Mouse (Mus musculus): ENCODE data around the gene Zfp385b. TPM values are rescaled to one million over a fixed set of nuclear protein-coding genes. Genes with fewer than 3 reads are reported as not detected.

Zfp385b gene
- polyA plus RNA-seq, 1 experiment = 8.8 TPM

GRCm38 (mm10) chr2:77709206-77709794, 110.1 kb downstream of the Zfp385b start:
- H3K4me3 ChIP-seq (ENCODE audit: control insufficient read depth, low read depth, low read length) = no peak overlapping the region
- no peaks in the 10 kb centered on the region for H3K27me3 ChIP-seq (ENCODE audit: control insufficient read depth, insufficient read depth, low read length)
- H3K36me3 ChIP-seq (ENCODE audit: control insufficient read depth, insufficient read depth, low read length) = no peaks in the 10 kb centered on the region
- no peak overlapping the region for H3K27ac ChIP-seq (ENCODE audit: control insufficient read depth, insufficient read depth, low read depth, low read length)
- TF ChIP-seq POLR2A (IDR thresholded peaks at IDR 0.05; ENCODE audit: control insufficient read depth, low read depth, low read length) (no peak), CTCF (IDR thresholded peaks at IDR 0.05; ENCODE audit: control insufficient read depth, insufficient read depth, insufficient replicate concordance, low read depth, low read length) (peak; percentile 16; the same call in 1 of the 2 replicates)
- H3K4me1 ChIP-seq (ENCODE audit: control insufficient read depth, insufficient read depth, low read length) = no peaks in the 10 kb centered on the region

- TF ChIP-seq CTCF (IDR thresholded peaks at IDR 0.05; ENCODE audit: control insufficient read depth, insufficient read depth, insufficient replicate concordance, low read depth, low read length) (no peak), POLR2A (IDR thresholded peaks at IDR 0.05; ENCODE audit: control insufficient read depth, low read depth, low read length) (no peak)
- Histone ChIP-seq H3K27ac (ENCODE audit: control insufficient read depth, insufficient read depth, low read depth, low read length) (no peak overlapping the region), H3K36me3 (ENCODE audit: control insufficient read depth, insufficient read depth, low read length) (no peaks in the 10 kb centered on the region)
Observed at GRCm38 (mm10) chr2:77707138-77707537, 112.3 kb downstream of the Zfp385b start.

GRCm38 (mm10) chr2:77705476-77705875, 114.0 kb downstream of the Zfp385b start:
- Histone ChIP-seq H3K27me3 (ENCODE audit: control insufficient read depth, insufficient read depth, low read length) (no peaks in the 10 kb centered on the region), H3K36me3 (ENCODE audit: control insufficient read depth, insufficient read depth, low read length) (no peaks in the 10 kb centered on the region), H3K4me1 (ENCODE audit: control insufficient read depth, insufficient read depth, low read length) (no peaks in the 10 kb centered on the region), H3K4me3 (ENCODE audit: control insufficient read depth, low read depth, low read length) (no peak overlapping the region), H3K27ac (ENCODE audit: control insufficient read depth, insufficient read depth, low read depth, low read length) (no peak overlapping the region)
- TF ChIP-seq POLR2A (IDR thresholded peaks at IDR 0.05; ENCODE audit: control insufficient read depth, low read depth, low read length) = no peak
- no peak for TF ChIP-seq CTCF (IDR thresholded peaks at IDR 0.05; ENCODE audit: control insufficient read depth, insufficient read depth, insufficient replicate concordance, low read depth, low read length)

More at GRCm38 (mm10) chr2:77707138-77707537, 112.3 kb downstream of the Zfp385b start:
- H3K27me3 ChIP-seq (ENCODE audit: control insufficient read depth, insufficient read depth, low read length) = no peaks in the 10 kb centered on the region
- no peaks in the 10 kb centered on the region for H3K4me1 ChIP-seq (ENCODE audit: control insufficient read depth, insufficient read depth, low read length)
- no peak overlapping the region for H3K4me3 ChIP-seq (ENCODE audit: control insufficient read depth, low read depth, low read length)

GRCm38 (mm10) chr2:77703080-77703479, 116.4 kb downstream of the Zfp385b start:
- TF ChIP-seq CTCF (IDR thresholded peaks at IDR 0.05; ENCODE audit: control insufficient read depth, insufficient read depth, insufficient replicate concordance, low read depth, low read length) (no peak), POLR2A (IDR thresholded peaks at IDR 0.05; ENCODE audit: control insufficient read depth, low read depth, low read length) (no peak)
- H3K4me3 ChIP-seq (ENCODE audit: control insufficient read depth, low read depth, low read length) = no peak overlapping the region
- H3K4me1 ChIP-seq (ENCODE audit: control insufficient read depth, insufficient read depth, low read length) = no peaks in the 10 kb centered on the region
- no peaks in the 10 kb centered on the region for H3K27me3 ChIP-seq (ENCODE audit: control insufficient read depth, insufficient read depth, low read length)
- H3K36me3 ChIP-seq (ENCODE audit: control insufficient read depth, insufficient read depth, low read length) = no peaks in the 10 kb centered on the region
- H3K27ac ChIP-seq (ENCODE audit: control insufficient read depth, insufficient read depth, low read depth, low read length) = no peak overlapping the region

GRCm38 (mm10) chr2:77691174-77691573, 128.3 kb downstream of the Zfp385b start:
- H3K4me3 ChIP-seq (ENCODE audit: control insufficient read depth, low read depth, low read length) = no peak overlapping the region
- H3K27me3 ChIP-seq (ENCODE audit: control insufficient read depth, insufficient read depth, low read length) = no peaks in the 10 kb centered on the region
- H3K27ac ChIP-seq (ENCODE audit: control insufficient read depth, insufficient read depth, low read depth, low read length) = no peak overlapping the region
- H3K4me1 ChIP-seq (ENCODE audit: control insufficient read depth, insufficient read depth, low read length) = no peaks in the 10 kb centered on the region
- H3K36me3 ChIP-seq (ENCODE audit: control insufficient read depth, insufficient read depth, low read length) = no peaks in the 10 kb centered on the region
- TF ChIP-seq POLR2A (IDR thresholded peaks at IDR 0.05; ENCODE audit: control insufficient read depth, low read depth, low read length) = no peak
- no peak for TF ChIP-seq CTCF (IDR thresholded peaks at IDR 0.05; ENCODE audit: control insufficient read depth, insufficient read depth, insufficient replicate concordance, low read depth, low read length)

- H3K4me1 ChIP-seq (ENCODE audit: control insufficient read depth, insufficient read depth, low read length) = no peaks in the 10 kb centered on the region
- H3K36me3 ChIP-seq (ENCODE audit: control insufficient read depth, insufficient read depth, low read length) = no peaks in the 10 kb centered on the region
- H3K27ac ChIP-seq (ENCODE audit: control insufficient read depth, insufficient read depth, low read depth, low read length) = no peak overlapping the region
- no peaks in the 10 kb centered on the region for H3K27me3 ChIP-seq (ENCODE audit: control insufficient read depth, insufficient read depth, low read length)
- TF ChIP-seq CTCF (IDR thresholded peaks at IDR 0.05; ENCODE audit: control insufficient read depth, insufficient read depth, insufficient replicate concordance, low read depth, low read length) (no peak), POLR2A (IDR thresholded peaks at IDR 0.05; ENCODE audit: control insufficient read depth, low read depth, low read length) (no peak)
- H3K4me3 ChIP-seq (ENCODE audit: control insufficient read depth, low read depth, low read length) = no peak overlapping the region
Observed at GRCm38 (mm10) chr2:77690316-77690715, 129.1 kb downstream of the Zfp385b start.

- TF ChIP-seq POLR2A (IDR thresholded peaks at IDR 0.05; ENCODE audit: control insufficient read depth, low read depth, low read length) (no peak), CTCF (IDR thresholded peaks at IDR 0.05; ENCODE audit: control insufficient read depth, insufficient read depth, insufficient replicate concordance, low read depth, low read length) (no peak)
- no peaks in the 10 kb centered on the region for H3K4me1 ChIP-seq (ENCODE audit: control insufficient read depth, insufficient read depth, low read length)
- no peak overlapping the region for H3K27ac ChIP-seq (ENCODE audit: control insufficient read depth, insufficient read depth, low read depth, low read length)
- H3K36me3 ChIP-seq (ENCODE audit: control insufficient read depth, insufficient read depth, low read length) = no peaks in the 10 kb centered on the region
- H3K27me3 ChIP-seq (ENCODE audit: control insufficient read depth, insufficient read depth, low read length) = no peaks in the 10 kb centered on the region
- no peak overlapping the region for H3K4me3 ChIP-seq (ENCODE audit: control insufficient read depth, low read depth, low read length)
Observed at GRCm38 (mm10) chr2:77688651-77689050, 130.8 kb downstream of the Zfp385b start.
